10 mouse cellular contexts compared by ENCODE assay signal in genomic region chr2:122716301-122716842, GRCm38 (mm10).
"Had no signal": no experiment of that assay in that cellular context is flagged by ENCODE, and none has a peak within 500 bp of the region (broad histone marks: within the 10 kb centered on the region; RNA-seq: fewer than 3 reads in every experiment).

No protein-coding gene starts in this region.

- ATAC-seq: liver, embryonic 12.5 days; midbrain, embryonic 16.5 days had no signal

- H3K27ac ChIP-seq: left cerebral cortex, adult 2 months; limb, embryonic 15.5 days; liver, embryonic 12.5 days; lung, embryonic 15.5 days; midbrain, embryonic 12.5 days; stomach, embryonic 15.5 days had no signal

- DNase-seq: kidney, adult 8-10 months; kidney, postnatal 25 days; right cerebral cortex, postnatal 14 days had no signal

- H3K36me3 ChIP-seq: limb, embryonic 15.5 days; liver, embryonic 12.5 days; lung, embryonic 15.5 days; midbrain, embryonic 12.5 days; stomach, embryonic 15.5 days had no signal

- H3K4me1 ChIP-seq: limb, embryonic 15.5 days; liver, embryonic 12.5 days; lung, embryonic 15.5 days; midbrain, embryonic 12.5 days; stomach, embryonic 15.5 days had no signal

- H3K9ac ChIP-seq: limb, embryonic 15.5 days; liver, embryonic 12.5 days; lung, embryonic 15.5 days; midbrain, embryonic 12.5 days; stomach, embryonic 15.5 days had no signal

- H3K9me3 ChIP-seq: limb, embryonic 15.5 days; liver, embryonic 12.5 days; lung, embryonic 15.5 days; midbrain, embryonic 12.5 days; stomach, embryonic 15.5 days had no signal

- H3K27me3 ChIP-seq: limb, embryonic 15.5 days; liver, embryonic 12.5 days; lung, embryonic 15.5 days; midbrain, embryonic 12.5 days; stomach, embryonic 15.5 days had no signal

- H3K4me3 ChIP-seq: left cerebral cortex, adult 2 months; limb, embryonic 15.5 days; liver, embryonic 12.5 days; lung, embryonic 15.5 days; midbrain, embryonic 12.5 days; stomach, embryonic 15.5 days had no signal

- H3K4me2 ChIP-seq: limb, embryonic 15.5 days; liver, embryonic 12.5 days; lung, embryonic 15.5 days; midbrain, embryonic 12.5 days; stomach, embryonic 15.5 days had no signal
